In genomic region chr12:89672819-89673218, GRCm38 (mm10) we compare ENCODE assay signal across 19 mouse cellular contexts.
"Had no signal": no experiment of that assay in that cellular context is flagged by ENCODE, and none has a peak within 500 bp of the region (broad histone marks: within the 10 kb centered on the region; RNA-seq: fewer than 3 reads in every experiment).

No protein-coding gene starts in this region.

- H3K4me3 ChIP-seq: liver, embryonic 12.5 days; midbrain, embryonic 10.5 days; midbrain, embryonic 12.5 days; myocyte; neural tube, embryonic 12.5 days had no signal

- H3K4me1 ChIP-seq: liver, embryonic 12.5 days; midbrain, embryonic 12.5 days had no signal

- H3K27ac ChIP-seq: liver, embryonic 12.5 days; liver, embryonic 14.5 days; midbrain, embryonic 10.5 days; midbrain, embryonic 12.5 days; neural tube, embryonic 12.5 days had no signal

- DNase-seq: lung, adult 18-20 months; lung, embryonic 14.5 days; lung, postnatal 10 days; lung, postnatal 4 days; midbrain, embryonic 14.5 days; right cerebral cortex, adult 18-20 months; right cerebral cortex, postnatal 25 days; right cerebral cortex, postnatal 4 days; spleen, adult 18-20 months; thymus, adult 18-20 months; thymus, postnatal 14 days; thymus, postnatal 36 days had no signal

- H3K36me3 ChIP-seq: liver, embryonic 12.5 days; midbrain, embryonic 10.5 days; midbrain, embryonic 12.5 days; neural tube, embryonic 12.5 days had no signal

- H3K9ac ChIP-seq: liver, embryonic 12.5 days; liver, embryonic 14.5 days; lung, embryonic 14.5 days; midbrain, embryonic 12.5 days; neural tube, embryonic 12.5 days had no signal

- H3K9me3 ChIP-seq: liver, embryonic 12.5 days; midbrain, embryonic 10.5 days; midbrain, embryonic 12.5 days; neural tube, embryonic 12.5 days had no signal

- ATAC-seq: liver, embryonic 12.5 days; midbrain, embryonic 16.5 days had no signal

- H3K4me2 ChIP-seq: liver, embryonic 12.5 days; lung, embryonic 14.5 days; midbrain, embryonic 12.5 days; neural tube, embryonic 12.5 days had no signal

- H3K27me3 ChIP-seq: liver, embryonic 12.5 days; midbrain, embryonic 12.5 days; neural tube, embryonic 12.5 days had no signal
